Mouse (Mus musculus) layer of hippocampus, adult 9-10 months (tissue): ENCODE data around the gene Tex26.

Experiments
- DNase-seq: peaks from one replicate; pipeline ENCODE4 v3.0.0; 2022; ENCODE audit warnings: low spot score

Gene Tex26

DNA sequence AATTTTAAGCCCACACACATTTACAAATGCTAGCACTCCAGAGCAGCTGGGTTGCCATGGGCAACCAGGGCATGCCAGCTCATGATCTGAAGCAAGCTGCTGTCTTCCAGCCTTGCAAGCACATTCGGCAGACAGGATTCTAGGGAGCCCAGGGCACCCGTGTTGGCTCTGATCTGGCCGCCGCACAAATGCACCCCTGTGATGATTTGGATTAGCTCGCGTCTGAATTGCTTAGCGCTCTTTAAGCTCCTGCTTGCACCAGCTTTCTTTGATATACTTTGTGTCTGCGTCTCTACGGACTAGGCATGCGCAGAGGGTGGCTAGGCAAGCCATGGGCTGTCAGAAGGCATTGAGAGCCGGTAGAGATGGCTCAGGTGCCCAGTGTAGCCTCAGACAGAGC, 49.7 kb downstream of the Tex26 start:
- DNase-seq: peak; percentile 79

DNA sequence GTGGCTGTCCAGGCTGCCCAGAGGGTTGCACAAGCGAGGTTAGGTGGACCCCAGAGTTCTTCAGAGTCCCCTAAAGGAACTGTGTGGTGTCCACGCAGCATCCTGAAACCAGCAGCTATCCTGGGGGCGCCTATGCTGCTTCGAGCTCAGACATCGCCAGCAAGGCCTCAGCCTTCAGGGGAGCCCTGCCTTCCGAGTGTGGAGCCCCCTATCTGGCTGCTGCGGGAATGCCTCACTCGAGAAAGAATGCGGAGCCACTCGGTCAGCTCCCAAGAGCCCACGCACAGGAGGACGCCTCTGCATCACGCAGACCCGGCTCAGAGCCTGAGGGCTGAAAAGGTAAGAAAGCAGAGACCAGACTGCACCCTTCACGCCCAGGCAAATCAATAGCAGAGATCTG, 50.8 kb downstream of the Tex26 start:
- DNase-seq: no peak

- DNase-seq: no peak
Measured at GRCm38 (mm10) chr5:149495655-149496054, 56.2 kb downstream of the Tex26 start.

GRCm38 (mm10) chr5:149496401-149497066, 57.1 kb downstream of the Tex26 start:
- DNase-seq: no peak

DNA sequence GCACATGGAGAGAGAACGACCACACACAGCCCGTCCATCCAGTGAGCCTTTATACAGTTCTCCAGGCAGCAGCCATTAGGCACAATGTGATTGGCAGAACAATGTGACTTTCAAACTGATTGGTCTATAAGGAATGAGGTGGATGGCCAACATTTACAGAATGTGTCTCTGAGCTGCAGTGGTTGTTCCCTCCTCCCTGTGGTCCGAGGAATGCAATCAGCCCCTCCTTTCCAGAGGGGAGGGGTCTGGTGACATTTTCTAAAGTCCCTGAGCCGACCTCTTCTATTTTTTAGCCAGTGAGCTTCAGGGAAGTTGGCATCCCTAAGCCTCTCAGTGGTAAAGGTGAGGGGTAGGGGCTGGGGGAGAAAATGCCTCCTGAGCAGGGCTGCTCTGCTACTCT, 60.5 kb downstream of the Tex26 start:
- DNase-seq: no peak

- DNase-seq: peak; percentile 42
Measured at GRCm38 (mm10) chr5:149503423-149504175, 64.1 kb downstream of the Tex26 start.

DNA sequence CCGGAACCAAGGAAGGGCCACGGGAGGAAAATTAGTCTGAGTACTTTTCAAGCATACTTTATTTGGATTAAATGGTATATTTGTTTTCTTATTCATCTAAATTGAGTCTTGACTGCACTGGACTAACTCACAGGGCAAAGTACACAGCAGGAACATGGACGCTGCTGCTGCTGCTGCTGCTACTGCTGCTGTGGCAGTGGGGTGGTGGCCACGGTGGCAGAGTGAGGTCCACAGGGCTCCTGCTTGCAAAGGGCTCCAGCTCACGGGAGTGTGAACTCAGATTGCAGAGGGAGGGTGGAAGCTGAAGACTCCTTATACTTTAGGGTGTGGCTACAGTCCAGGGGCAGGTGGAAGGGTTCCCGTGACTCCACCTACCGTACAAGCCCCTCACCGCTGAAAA, 65.5 kb downstream of the Tex26 start:
- no peak for DNase-seq

DNA sequence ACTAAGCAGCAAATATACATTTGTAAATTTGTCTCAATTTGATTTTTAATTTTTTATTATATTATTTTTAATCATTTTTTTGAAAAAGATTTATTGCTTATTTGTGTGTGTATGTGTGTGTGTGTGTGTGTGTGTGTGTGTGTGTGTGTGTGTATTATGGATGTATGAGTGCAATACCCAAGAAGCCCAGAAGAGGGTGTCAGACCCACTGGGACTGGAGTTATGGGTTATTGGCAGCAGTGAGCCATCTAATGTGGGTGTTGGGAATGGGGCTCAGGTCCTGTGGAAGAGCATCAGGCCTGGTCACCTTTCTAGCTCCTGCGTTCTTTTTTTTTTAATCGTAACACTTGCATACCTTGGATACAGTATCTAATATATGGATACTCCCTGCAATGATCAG, 66.6 kb downstream of the Tex26 start:
- no peak for DNase-seq

GRCm38 (mm10) chr5:149508094-149509029, 68.9 kb downstream of the Tex26 start:
- DNase-seq: no peak

GRCm38 (mm10) chr5:149510323-149510722, 70.9 kb downstream of the Tex26 start:
- no peak for DNase-seq

DNA sequence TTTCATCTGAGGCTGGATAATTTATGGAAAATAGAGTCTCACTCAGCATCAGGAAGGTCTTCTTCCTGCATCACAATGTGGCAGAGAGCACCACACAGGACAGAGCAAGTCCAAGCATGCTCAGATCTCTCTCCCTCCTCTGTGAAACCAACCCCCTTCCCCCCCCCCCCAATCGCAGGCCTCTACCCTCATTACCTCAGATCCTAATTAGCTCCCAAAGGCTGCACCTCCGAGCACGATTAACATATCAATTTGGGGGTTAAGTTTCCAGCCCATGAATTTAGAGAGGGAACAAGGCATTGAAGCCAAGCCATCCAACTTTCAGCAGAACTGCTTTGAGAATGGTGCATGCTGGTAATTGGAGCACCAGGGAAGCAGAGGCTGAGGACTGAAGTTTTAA, 73.2 kb downstream of the Tex26 start:
- no peak for DNase-seq

DNA sequence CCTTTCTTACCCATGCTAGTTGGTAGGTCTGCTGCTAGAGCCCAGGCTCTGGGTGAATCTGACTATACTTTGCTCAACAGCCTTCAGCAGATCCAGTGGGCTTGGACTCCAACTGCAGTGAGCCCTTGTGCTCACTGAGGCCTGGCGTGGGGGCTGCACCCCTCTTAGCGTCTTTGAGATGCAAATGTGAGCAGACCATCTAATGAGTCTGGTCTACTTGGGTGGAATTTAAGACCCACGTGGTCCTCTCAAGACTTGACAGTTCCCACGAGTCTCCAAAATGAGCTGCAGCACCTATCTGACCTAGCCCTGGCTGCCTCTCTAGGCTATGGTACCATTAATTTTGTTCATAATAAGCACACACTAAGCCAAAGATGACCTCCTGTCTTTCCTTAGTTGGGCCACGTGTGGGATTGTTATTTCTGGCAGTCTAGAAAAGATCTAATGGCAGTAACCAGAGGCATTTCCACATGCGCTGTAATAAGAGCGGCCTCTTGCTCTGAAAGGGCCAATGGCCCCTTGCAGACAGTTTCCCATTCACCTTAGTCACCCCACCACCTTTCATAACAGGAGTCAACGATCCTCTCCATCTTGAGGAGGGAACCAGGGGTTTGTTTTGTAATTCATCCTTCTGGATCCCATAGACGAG, 74.1 kb downstream of the Tex26 start:
- no peak for DNase-seq

- DNase-seq: no peak
Measured at GRCm38 (mm10) chr5:149514087-149514671, 74.7 kb downstream of the Tex26 start.

GRCm38 (mm10) chr5:149514890-149515289, 75.4 kb downstream of the Tex26 start:
- no peak for DNase-seq

GRCm38 (mm10) chr5:149517116-149517515, 77.7 kb downstream of the Tex26 start:
- DNase-seq: no peak
